ENCODE assay signal across 11 mouse cellular contexts in the genomic region with DNA sequence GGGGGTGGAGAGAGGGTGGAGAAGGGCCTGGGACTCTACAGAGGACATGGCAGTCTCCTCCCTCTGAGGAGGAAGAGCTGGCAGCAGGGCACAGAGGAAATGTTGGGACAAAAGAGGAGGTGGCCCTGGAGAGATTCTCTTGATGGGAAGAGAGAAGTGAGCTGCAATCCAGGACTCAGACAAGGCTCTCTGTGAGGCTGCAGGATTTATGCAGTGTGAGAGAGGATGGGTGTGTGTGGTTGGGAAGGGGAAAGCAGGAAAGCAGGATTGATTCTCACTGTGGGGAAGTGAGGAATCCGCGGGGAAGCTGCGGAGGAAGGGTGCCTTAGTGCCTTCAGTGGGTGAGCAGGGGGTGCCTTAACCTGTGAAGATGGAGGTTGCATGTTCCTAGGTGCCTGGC. TPM values are rescaled to one million over a fixed set of nuclear protein-coding genes. Genes with fewer than 3 reads are reported as not detected.
DNase-seq lines count a peak whose midpoint lies in the region; ATAC-seq lines count a peak whose summit lies in the region.
"Not testable (repeated sequence)": the region's sequence is repeated elsewhere in the genome, so short reads cannot be mapped to it uniquely, and the experiment has no call there.
"Had no signal": no experiment of that assay in that cellular context is flagged by ENCODE, and none has a peak within 500 bp of the region (broad histone marks: within the 10 kb centered on the region; RNA-seq: fewer than 3 reads in every experiment).

No protein-coding gene starts in this region.

- H3K4me1 ChIP-seq in liver, embryonic 12.5 days, result not testable (repeated sequence)

- H3K4me2 ChIP-seq in liver, embryonic 12.5 days, result not testable (repeated sequence)

- H3K27me3 ChIP-seq in liver, embryonic 12.5 days (replicated peaks), result peaks cover 11% of the 10 kb centered on the region; the same call in 1 of the 2 replicates

- not testable (repeated sequence) for H3K36me3 ChIP-seq in liver, embryonic 12.5 days

- WGBS in liver, embryonic 12.5 days (ENCODE audit: insufficient replicate concordance), result 61% methylated on average over 3 of the region's 3 CpGs

- DNase-seq in brain, adult 2 months (ENCODE audit: low read depth, low spot score), result peak; percentile 36

- H3K4me3 ChIP-seq in liver, embryonic 12.5 days, result not testable (repeated sequence)

- not testable (repeated sequence) for H3K27ac ChIP-seq in liver, embryonic 12.5 days

- H3K9me3 ChIP-seq in liver, embryonic 12.5 days (replicated peaks), result not testable (repeated sequence)

- not testable (repeated sequence) for H3K9ac ChIP-seq in liver, embryonic 12.5 days

- ATAC-seq in frontal cortex, adult (ENCODE audit: low TSS enrichment), result peak; percentile 95
- peak; percentile 27; the same call in 1 of the 2 replicates for ATAC-seq in liver, embryonic 12.5 days

RNA-seq across cellular contexts. Expression of a gene that starts 0.8 kb away (rescaled TPM):
- not detected in 2 replicates for polyA plus RNA-seq in liver, embryonic 12.5 days (2016; fragmentation: Nextera tagmentation; extraction: Ambion mirVana)
- polyA plus RNA-seq: activated CD4-positive, CD25-positive, alpha-beta regulatory T cell, adult 4 months; adrenal gland, adult 2 months; brain, embryonic 14.5 days; C2C12; CD4-positive, CD25-positive, alpha-beta regulatory T cell, adult 4 months; cerebellum, adult 2 months; G1E; Patski had no signal

RNA-seq across cellular contexts. Expression of a gene that starts 15.7 kb away (rescaled TPM):
- 218 and 230 TPM in 2 replicates for polyA plus RNA-seq in liver, embryonic 12.5 days (2016; fragmentation: Nextera tagmentation; extraction: Ambion mirVana)

RNA-seq across cellular contexts. Expression of a gene that starts 47.0 kb away (rescaled TPM):
- polyA plus RNA-seq in liver, embryonic 12.5 days (2016; fragmentation: Nextera tagmentation; extraction: Ambion mirVana), result not detected in 2 replicates
- polyA plus RNA-seq: adrenal gland, adult 2 months; brain, embryonic 14.5 days; C2C12; cerebellum, adult 2 months; G1E; Patski had no signal

RNA-seq across cellular contexts. Expression of a gene that starts 58.6 kb away (rescaled TPM):
- 127 and 128 TPM in 2 replicates for polyA plus RNA-seq in liver, embryonic 12.5 days (2016; fragmentation: Nextera tagmentation; extraction: Ambion mirVana)
